Mouse (Mus musculus) urinary bladder, adult 2 months (tissue): ENCODE data around the gene Nfx1. TPM values are rescaled to one million over a fixed set of nuclear protein-coding genes. Genes with fewer than 3 reads are reported as not detected.

Source experiments
- DNase-seq: peaks from one replicate; pipeline ENCODE4 v3.0.0; 2022; ENCODE audit warnings: low spot score
- polyA plus RNA-seq: library from polyadenylated mRNA; depleted of rRNA; stranded (reverse); fragments of >200 nt; gene quantifications from 2 replicates; pipeline ENCODE4 v1.2.3, GENCODE M21; 2012

Nfx1 gene
- polyA plus RNA-seq, 1 experiment, result 60.1 TPM

DNA sequence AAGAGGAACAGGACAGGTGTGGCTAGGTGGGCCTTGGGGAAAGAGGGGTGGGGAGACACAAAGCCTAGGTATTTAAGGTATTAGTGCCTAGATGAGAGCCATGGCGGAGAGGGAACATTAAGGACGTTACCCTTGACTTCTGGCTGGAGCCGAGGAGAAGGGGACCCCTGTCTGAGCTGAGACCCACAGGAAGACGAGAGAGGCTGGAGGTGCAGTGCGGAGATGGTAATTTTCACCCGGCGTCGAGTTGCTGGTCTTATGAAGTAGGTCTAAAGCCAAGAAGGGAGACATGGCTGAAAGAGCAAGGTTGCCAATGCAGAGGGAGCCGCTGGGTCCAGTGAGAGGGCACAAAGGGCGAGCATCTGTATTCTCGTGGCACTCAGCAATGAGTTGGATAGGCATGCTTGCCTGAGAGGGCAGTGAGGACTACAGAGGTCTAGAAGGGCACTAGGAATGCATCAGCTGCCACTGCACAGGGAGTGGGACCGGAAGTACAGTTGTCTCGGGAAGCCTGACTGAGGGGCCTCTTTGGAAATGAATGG lies 75.6 kb downstream of the Nfx1 start:
- no peak for DNase-seq

DNA sequence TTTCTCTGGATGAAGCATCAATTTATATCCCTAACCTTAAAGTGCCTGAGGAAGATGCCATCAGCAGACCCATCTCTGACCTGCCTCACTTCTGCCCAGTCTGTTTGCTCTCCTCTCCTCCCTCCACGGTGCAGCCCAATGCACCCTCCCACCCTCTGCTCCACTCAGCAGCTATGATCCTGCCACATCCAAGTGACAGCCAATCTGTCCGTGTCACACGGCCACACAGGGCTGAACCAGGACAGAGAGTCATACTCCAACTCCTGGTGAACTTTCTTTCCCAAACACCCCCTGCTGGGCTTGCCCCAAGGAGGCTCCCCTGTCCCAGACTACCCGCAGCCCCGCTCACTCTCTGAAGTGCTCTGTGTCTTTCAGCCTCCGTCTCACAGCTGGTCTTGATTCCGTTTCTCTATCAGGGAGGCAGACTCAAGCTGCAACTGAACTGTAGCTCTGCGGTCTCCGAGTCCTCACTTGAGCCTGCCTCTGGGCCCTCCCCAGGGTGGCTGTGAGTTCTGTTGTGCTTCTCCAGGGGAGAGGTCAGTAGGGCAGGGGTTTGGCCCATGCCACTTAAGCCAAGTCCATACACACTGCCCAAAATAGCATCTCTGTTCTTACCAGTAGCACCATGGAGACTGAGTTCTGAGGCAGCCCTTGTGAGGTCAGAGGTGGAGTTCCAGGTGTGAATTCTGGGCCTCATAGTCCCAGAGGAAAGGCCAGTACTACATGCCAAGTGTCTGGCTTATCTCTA lies 77.0 kb downstream of the Nfx1 start, which contains the start of gene Aqp7:
Gene Aqp7 (minus strand): TSS at position 616 of the 748 bp plus-strand sequence.
- no peak for DNase-seq

DNA sequence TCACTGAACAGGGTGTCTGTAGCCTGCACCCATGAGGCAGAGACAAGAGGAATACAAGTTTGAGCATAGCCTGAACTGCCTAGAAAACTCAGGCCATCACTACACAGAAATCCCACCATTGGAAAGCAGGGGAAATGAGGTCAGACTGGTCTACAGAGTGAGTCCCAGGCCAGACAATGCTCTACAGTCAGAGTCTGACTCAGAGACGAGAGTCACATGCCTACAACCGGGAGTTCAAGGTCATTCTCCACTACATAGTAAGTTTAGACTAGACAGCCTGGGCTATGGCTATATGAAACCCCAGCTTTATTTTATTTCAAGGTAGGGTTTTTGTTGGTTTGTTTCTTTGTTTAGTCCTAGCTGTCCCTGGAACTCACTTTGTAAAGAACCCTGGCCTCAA lies 78.2 kb downstream of the Nfx1 start:
- no peak for DNase-seq

DNA sequence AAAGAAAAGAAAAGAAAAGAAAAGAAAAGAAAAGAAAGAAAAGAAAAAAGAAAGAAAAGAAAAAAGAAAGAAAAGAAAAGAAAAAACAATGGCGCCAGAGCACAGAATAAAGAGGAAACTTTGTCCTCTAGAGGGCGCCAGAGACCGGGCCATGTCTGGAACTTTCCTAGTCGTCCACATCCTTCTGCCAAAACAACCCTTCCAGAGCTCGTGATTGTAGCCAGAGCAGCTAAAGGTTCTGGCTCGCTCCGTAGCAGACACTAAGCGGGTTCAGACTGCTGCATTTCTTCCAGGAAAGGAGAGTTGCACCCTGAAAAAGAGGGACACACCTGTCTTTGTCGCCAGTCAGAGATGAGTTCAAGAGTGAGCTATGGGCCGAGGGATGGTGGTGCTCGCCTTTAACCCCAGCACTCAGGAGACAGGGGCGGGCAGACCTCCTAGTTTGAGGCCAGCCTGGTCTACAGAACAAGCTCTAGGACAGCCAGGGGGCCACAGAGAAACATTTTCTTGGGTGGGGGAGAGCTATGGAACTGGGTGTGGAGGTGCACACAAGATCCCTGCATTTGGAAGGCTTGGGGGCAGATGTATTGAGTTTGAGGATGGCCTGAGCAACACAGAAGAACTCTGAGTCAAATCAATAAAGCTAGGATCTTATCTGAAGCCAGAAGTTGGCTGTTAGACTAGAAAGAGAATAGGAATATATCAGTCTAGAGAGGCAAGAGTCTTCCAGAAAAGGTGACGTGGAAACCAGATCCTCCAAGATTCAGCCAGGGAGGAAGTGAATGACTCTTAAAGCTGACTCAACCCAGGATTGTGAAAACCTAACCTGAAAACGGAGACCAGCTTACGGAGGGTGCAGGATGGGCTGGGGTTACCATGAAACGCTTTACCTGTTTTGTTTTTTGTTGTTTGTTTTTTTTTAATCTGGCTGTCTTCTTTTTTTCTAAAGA lies 80.3 kb downstream of the Nfx1 start:
- no peak for DNase-seq

DNA sequence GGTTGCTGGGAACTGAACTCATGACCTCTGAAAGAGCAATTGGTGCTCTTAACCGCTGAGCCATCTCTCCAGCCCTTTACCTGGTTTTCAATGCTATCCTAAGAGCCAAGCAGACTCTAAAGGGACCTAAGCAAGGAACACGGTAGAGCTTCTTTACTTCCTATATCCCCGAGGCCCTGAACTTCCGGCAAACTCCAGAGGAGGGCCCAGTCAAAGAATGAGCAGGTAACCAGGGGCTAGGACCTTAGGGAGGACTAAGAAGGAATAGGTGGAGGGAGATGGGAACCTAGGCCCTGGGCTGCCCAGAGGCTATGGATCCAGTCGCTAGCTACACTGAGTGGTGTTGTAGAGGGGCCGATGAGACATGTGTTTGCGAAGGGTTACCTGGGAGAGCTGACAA lies 81.1 kb downstream of the Nfx1 start:
- no peak for DNase-seq

DNA sequence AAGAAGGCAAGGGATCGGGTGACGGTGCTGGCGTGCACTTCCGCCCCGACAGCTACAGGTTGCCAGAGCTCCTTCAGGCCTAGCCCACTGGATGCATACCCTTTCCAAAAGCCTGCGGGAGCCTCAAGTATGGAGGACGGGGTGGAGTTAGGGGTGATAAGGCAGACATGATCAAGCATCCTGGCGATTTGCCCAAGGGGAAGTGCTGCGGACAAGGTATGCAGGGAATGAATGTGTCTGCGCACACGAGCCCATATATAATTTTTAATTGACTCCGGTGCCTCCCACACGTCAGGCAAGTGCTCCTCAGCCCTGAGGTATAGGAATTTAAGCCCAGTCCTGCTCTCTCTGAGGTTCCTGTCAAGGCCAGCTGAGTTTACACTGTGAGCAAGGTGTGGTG lies 84.4 kb downstream of the Nfx1 start:
- no peak for DNase-seq

DNA sequence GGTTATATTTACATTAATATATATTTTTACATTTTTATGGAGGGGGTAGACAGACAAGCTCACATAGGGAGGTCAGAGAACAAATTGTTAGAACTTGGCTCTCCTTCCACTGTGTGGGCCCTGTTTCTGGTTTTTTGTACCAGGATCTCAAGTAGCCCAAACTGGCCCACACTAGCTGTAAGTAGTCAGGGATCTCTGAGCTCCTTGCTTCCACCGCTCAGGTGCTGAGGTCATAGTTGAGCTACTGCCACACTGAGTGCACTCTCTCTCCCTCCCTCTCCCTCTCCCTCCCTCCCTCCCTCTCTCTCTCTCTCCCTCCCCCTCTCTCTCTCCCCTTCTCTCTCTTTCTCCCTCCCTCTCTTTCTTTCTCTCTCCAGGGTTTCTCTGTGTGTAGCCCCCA lies 85.5 kb downstream of the Nfx1 start:
- DNase-seq, result no peak

DNA sequence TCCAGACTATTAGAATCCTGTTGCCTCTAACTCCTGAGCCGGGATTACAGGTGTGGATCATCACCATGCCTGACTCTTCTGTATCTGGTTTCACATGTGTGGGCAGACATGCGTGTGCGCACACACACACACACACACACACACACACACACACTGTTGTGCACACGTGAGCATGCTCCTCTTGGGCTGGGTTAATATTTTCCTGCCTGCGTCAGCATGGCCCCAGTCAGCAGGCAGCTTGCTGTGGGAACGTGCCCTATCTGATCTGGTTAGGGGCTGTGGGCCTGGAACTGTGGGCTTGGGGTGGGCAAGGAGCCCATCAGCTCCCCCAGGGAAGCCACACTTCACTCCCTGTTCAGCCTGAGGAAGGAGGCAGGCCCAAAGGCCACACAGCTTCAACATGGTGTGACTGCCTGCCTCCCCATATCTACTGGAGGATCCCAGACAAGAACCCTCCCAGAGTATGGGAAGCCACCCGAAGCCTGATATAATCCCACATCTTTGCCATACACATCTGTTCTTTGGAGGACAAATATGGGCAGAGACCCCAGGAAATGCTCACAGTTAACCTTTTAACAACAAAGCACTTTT lies 86.1 kb downstream of the Nfx1 start:
- DNase-seq, result no peak

DNA sequence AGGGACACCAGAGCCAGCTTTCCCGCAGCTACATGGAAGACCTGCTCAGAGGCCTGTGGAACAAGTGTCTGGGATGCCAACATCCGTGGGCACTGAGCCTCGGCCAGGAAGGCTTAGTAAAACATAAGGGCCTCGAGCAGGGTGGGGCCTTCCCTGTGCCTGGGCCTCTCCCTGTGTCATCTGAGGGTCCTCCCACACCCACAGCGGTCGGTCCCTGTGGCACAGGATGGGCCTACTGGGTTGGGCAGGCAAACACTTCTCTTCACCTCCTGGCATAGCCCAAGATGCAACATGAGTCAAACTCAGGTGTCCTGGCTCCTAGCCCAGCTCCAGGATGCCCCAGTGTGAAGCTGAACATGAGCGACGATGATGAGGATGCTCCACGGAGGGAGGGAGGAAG lies 86.7 kb downstream of the Nfx1 start:
- DNase-seq, result no peak

DNA sequence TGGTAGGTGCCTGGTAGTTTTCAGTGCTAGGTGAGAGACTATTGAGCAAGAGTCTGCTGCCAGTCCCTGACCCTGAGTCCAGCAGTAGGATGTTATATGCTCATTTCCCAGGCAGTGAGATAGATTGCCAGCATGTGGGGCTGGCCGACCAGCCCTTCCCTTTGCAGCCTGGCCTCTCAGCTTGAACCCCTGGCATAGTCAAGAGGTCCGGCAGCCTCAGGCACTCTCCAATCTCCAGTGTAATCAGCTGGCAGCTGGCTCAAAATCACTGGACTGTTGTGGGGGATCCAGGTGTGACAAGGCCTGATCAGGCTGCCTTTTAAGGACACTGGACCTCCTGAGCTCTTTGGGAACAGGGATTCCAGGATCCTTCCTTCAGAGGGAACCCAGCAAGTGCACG lies 92.6 kb downstream of the Nfx1 start:
- no peak for DNase-seq

DNA sequence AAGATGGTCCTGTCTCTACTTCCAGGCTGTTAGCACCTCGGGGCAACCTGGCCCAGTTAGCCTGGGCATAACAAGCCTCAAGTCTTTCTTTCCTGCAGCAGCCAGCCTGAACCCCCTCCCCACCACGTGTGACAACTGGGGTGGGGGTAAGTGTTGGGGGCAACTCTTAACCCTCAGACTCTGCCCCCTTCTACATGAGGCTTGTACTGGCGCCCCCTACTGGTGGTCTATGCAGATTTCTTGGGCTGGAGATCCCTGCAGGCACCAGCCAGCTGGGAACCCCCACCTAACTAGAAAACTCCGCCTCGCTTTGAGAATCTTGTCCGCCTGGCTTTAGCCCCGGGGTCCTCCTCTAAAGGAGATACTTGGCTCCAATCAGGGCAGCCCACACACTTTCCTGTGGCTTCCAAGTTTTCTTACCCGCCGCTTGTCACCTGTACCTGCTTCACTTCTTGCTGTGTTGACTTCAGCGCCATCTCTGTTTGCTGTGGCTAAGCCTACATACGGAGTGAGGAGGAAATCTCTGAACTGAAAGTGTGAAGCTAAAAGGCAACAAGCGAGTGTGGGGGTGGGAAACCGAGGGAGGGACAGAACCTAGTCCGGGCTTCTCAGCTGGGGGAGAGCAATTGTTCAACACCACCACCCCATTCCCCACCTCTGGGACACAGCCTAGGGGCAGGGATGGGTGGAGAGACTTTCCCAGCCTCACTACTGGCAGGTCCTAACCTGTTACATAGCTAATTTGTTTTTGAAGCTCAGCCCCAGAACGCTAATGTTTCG lies 93.4 kb downstream of the Nfx1 start:
- DNase-seq, result peak; percentile 49

DNA sequence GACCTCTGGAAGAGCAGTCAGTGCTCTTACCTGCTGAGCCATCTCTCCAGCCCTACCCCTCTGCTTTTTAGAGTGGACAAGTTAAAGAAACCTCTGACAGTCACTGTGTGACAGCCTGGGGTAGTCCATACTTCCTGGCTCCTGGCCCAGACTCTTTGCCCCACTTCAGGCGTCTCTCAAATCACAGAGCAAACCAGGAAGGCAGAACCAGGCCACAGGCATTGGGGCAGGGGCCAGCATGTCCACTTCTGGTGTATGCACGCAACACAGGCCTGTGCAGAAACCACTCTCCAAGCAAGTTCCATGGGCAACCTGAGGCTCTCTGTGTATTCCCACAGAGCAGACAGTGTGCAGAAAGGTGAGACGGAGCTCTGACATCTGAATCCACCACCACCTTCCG lies 94.5 kb downstream of the Nfx1 start:
- DNase-seq, result no peak

DNA sequence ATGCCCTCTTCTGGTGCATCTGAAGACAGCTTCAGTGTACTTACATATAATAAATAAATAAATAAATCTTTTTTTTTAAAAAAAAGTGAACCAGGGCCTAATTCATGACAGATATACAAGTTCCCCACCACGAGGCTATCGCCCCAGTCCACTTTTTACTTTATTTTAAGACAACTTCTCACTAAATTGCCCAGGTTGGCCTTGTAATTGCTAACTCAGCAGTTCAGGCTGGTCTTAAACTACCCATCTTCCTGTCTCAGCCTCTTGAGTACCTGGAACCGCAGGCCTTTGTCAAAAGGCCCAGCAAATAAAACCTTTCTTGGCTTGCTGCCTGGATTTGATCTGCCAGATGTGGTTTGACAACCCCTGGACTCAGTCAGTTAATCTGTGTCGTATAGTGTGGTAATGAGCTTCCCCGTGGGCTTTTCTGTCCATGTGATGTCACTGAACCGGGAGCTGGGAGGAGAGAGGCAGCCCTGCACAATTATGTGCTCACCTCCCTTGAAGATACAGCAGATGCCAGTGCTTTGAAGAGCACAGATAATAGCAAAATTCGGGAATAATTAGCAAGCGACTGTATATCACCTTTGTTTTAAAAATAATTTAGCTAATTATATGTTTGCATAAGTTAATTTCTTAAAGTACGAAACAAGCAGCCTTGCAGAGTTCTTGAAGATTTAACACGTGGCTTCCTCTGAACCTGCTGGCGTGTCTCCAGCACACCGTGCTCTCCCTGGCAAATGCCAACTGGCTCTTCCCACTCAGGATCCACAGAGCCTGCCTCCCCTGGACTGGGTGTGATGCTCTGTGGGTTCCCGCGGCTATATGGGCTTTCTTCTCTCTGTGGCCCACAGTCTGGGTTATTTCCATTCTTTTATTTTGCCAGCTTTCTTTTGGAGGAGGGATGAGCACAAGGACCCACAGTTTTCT lies 101.1 kb downstream of the Nfx1 start:
- no peak for DNase-seq

DNA sequence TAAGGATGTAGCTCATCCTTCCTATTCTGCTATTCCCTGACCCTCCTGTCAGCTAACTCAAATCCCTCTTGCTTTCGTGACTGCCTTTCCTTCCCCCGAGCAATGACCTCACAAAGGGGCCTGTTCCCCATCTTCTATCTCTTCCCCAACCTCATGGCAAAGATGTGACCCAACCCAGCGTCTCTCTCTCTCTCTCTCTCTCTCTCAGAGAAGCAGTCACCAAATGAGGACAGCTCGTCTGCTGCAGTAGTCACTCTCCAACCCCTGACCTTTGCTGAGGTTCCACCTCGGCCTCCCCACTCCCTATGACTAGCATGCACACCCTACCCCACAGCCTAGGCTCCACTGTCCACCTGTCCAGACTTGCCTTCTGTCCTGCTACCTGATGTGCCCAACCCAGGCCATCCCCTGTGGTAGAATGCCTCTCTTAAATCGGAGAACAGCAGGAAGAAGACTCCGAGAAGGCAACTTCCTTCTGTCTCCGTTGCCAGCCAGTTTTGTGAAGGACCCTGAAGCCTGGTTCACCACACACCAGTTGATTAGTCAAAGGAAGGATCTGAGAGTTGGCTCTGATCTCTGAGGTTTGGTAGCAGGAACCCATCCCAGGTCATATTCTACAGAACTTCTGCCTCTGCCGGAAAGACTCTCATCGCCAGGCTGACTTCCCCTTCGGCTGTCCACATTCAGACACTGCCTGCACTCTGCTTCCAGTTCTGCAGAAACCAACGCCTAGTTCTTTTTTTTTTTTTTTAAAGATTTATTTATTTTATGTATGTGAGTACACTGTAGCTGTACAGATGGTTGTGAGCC lies 102.5 kb downstream of the Nfx1 start:
- no peak for DNase-seq

DNA sequence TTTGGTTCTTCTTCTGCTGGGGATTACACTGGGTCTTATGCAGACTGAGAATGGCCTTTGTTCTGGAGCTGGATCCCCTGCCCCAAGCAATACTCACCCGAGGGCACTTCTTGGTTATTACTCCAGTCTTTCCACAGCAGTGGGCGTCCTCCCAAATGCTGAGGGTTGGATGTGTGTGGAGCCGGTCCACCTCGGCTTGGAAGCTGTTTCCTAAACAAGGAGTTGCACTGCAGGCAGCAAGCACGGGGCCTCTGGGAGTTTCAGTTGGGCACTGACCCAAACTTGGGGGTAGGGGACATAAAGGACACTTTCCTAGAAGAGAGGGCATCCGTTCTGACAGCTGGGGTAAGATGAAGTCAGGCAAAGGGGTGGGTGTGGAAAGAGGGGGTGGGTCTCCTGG lies 103.8 kb downstream of the Nfx1 start:
- no peak for DNase-seq
